Mouse (Mus musculus) embryonic fibroblast, embryonic 13.5 days (primary cell): Measurements from ENCODE around the gene Gnpat.

Source experiments
- CTCF ChIP-seq: IDR thresholded peaks from 2 replicates; pipeline ENCODE4 v1.5.1; 2011; ENCODE audit warnings: mild to moderate bottlenecking, control low read depth, low read length, moderate library complexity, borderline replicate concordance; ENCODE audit not compliant: insufficient read depth
- POLR2A ChIP-seq: IDR thresholded peaks from 2 replicates; pipeline ENCODE4 v1.6.1; 2011; ENCODE audit warnings: low read depth, mild to moderate bottlenecking, control low read depth, low read length, moderate library complexity

DNA sequence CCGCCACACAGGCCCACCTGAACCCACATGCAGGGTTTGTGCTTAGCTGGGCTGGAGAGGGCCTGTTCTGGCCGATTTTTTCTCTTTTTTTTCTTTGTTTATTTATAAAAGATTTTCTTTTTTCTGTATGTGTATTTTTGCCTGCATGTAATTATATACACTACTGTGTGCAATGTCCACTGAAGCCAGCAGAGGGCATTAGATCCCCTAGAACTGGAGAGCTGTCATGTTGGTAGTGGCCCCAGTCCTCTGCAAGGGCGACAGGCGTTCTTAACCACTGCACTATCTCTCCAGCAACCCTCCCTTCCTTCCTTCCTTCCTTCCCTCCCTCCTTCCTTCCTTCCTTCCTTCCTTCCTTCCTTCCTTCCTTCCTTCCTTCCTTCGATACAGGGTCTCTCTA lies 25.6 kb downstream of the Gnpat start:
- TF ChIP-seq CTCF = no peak
- no peak for TF ChIP-seq POLR2A
